Mouse (Mus musculus) heart, embryonic 14.5 days (tissue): ENCODE measurements around the gene Nyap1. TPM values are rescaled to one million over a fixed set of nuclear protein-coding genes. Genes with fewer than 3 reads are reported as not detected.
A peak's percentile ranks its signal among the peaks of the same experiment; 100 is the strongest.

ENCODE experiments used
- ATAC-seq: fragments of 200-750 bp; cut with Nextera tagmentation; 2 replicates; pipeline ENCODE4 v1.8.0; 2017; ENCODE audit warnings: low read depth, moderate TSS enrichment; ENCODE audit not compliant: insufficient number of reproducible peaks, insufficient read depth, low FRiP score
- H3K27ac ChIP-seq, 2 experiments: fragments of 200-500 bp in 1 of 2; fragments of 300-500 bp in 1 of 2; sonication (generic) in 1 of 2; replicated peaks in 1 of 2; 2 replicates each; pipeline ENCODE4 v1.5.1; 2012 to 2014; ENCODE audit warnings: low read depth in 2 of 2, low read length in 2 of 2, control low read depth in 1 of 2, mild to moderate bottlenecking in 1 of 2, mixed read lengths in 1 of 2; ENCODE audit not compliant: control insufficient read depth in 1 of 2, insufficient read depth in 1 of 2
- H3K27me3 ChIP-seq: fragments of 300-500 bp; sonication (generic); 2 replicates; pipeline ENCODE4 v1.6.1; 2014; ENCODE audit warnings: mild to moderate bottlenecking, low read length, control low read depth; ENCODE audit not compliant: control insufficient read depth, insufficient read depth
- H3K36me3 ChIP-seq: fragments of 300-500 bp; sonication (generic); 2 replicates; pipeline ENCODE4 v1.6.1; 2014; ENCODE audit warnings: mild to moderate bottlenecking, control low read depth, low read length, mixed read lengths; ENCODE audit not compliant: control insufficient read depth, insufficient read depth
- H3K4me1 ChIP-seq, 2 experiments: fragments of 200-500 bp in 1 of 2; fragments of 300-500 bp in 1 of 2; sonication (generic) in 1 of 2; 2 replicates each; pipeline ENCODE4 v1.6.1; 2012 to 2014; ENCODE audit warnings: low read length in 2 of 2, control low read depth in 1 of 2, mixed read lengths in 1 of 2; ENCODE audit not compliant: control insufficient read depth in 2 of 2, insufficient read depth in 2 of 2
- H3K4me2 ChIP-seq: fragments of 300-500 bp; sonication (generic); 2 replicates; pipeline ENCODE4 v1.6.1; 2014; ENCODE audit warnings: mild to moderate bottlenecking, low read length
- H3K4me3 ChIP-seq, 2 experiments: fragments of 200-500 bp in 1 of 2; fragments of 300-500 bp in 1 of 2; sonication (generic) in 1 of 2; 2 replicates each; pipeline ENCODE4 v1.5.1; 2012 to 2014; ENCODE audit warnings: low read length in 2 of 2, mild to moderate bottlenecking in 2 of 2, control low read depth in 1 of 2, low read depth in 1 of 2, moderate library complexity in 1 of 2; ENCODE audit not compliant: control insufficient read depth in 1 of 2, insufficient read depth in 1 of 2
- H3K9ac ChIP-seq: fragments of 300-500 bp; sonication (generic); 2 replicates; pipeline ENCODE4 v1.6.1; 2014; ENCODE audit warnings: mild to moderate bottlenecking, low read length
- H3K9me3 ChIP-seq: fragments of 300-500 bp; sonication (generic); 2 replicates; pipeline ENCODE4 v1.6.1; 2016; ENCODE audit warnings: low read length, control low read depth; ENCODE audit not compliant: control insufficient read depth
- WGBS: fragments of 180-500 bp; shearing (Covaris S2); extraction: QIAGEN DNeasy Blood & Tissue Kit; methylation state at CpG from one replicate; pipeline ENCODE4 v1.1.7; 2014; 5-methylcytosine and 5-hydroxymethylcytosine counted together
- polyA plus RNA-seq: library from polyadenylated mRNA; unstranded; fragments of >200 nt; fragmentation: Nextera tagmentation; extraction: Ambion mirVana; gene quantifications from 2 replicates; pipeline ENCODE4 v1.2.1, GENCODE M21; 2014

The Nyap1 gene
- polyA plus RNA-seq, 1 experiment from 2014 or later: 0.57 TPM

GRCm38 (mm10) chr5:137719088-137719487 is 22.3 kb downstream of the Nyap1 start:
- H3K27me3 ChIP-seq: no peaks in the 10 kb centered on the region
- ATAC-seq: peak; percentile 64
- WGBS: 17% methylated on average over 6 of the region's 6 CpGs
- peak overlapping the region; percentile 18; the same call in 1 of the 2 replicates for H3K4me2 ChIP-seq
- H3K4me3 ChIP-seq: no peak overlapping the region
- no peaks in the 10 kb centered on the region for H3K9me3 ChIP-seq
- peaks cover 12% of the 10 kb centered on the region in 2 experiments for H3K4me1 ChIP-seq
- H3K27ac ChIP-seq: peak overlapping the region; percentile 68 to 77
- H3K36me3 ChIP-seq: no peaks in the 10 kb centered on the region
- H3K9ac ChIP-seq: no peak overlapping the region

GRCm38 (mm10) chr5:137718020-137718790 is 23.2 kb downstream of the Nyap1 start:
- H3K27ac ChIP-seq: peak overlapping the region in 1 of 2 experiments; percentile 68; a peak in 1 of 4 replicates
- H3K36me3 ChIP-seq: no peaks in the 10 kb centered on the region
- H3K9ac ChIP-seq: no peak overlapping the region
- ATAC-seq: no peak
- peaks cover 12% of the 10 kb centered on the region in 2 experiments for H3K4me1 ChIP-seq
- H3K9me3 ChIP-seq: no peaks in the 10 kb centered on the region
- no peak overlapping the region for H3K4me3 ChIP-seq
- no peaks in the 10 kb centered on the region for H3K27me3 ChIP-seq
- H3K4me2 ChIP-seq: no peak overlapping the region
- 73% methylated on average over 8 of the region's 8 CpGs for WGBS

- ATAC-seq: no peak
- no peaks in the 10 kb centered on the region for H3K9me3 ChIP-seq
- 71% methylated on average over 8 of the region's 8 CpGs for WGBS
These were observed 25.7 kb downstream of the Nyap1 start for GRCm38 (mm10) chr5:137715685-137716084.

GRCm38 (mm10) chr5:137713454-137713853 is 28.0 kb downstream of the Nyap1 start:
- no peak for ATAC-seq
- 71% methylated on average over 5 of the region's 5 CpGs for WGBS
- H3K36me3 ChIP-seq: no peaks in the 10 kb centered on the region
- no peak overlapping the region for H3K4me3 ChIP-seq
- no peaks in the 10 kb centered on the region for H3K27me3 ChIP-seq
- H3K9ac ChIP-seq: no peak overlapping the region
- H3K4me2 ChIP-seq: no peak overlapping the region
- no peak overlapping the region for H3K27ac ChIP-seq
- peaks cover 0 to under 1% of the 10 kb centered on the region in 2 experiments; a peak in 2 of 4 replicates for H3K4me1 ChIP-seq
- H3K9me3 ChIP-seq: no peaks in the 10 kb centered on the region

More at GRCm38 (mm10) chr5:137715685-137716084, 25.7 kb downstream of the Nyap1 start:
- Histone ChIP-seq H3K4me1 (peaks cover 11 to 12% of the 10 kb centered on the region in 2 experiments), H3K27me3 (no peaks in the 10 kb centered on the region), H3K4me2 (no peak overlapping the region), H3K4me3 (no peak overlapping the region), H3K9ac (no peak overlapping the region), H3K27ac (no peak overlapping the region), H3K36me3 (no peaks in the 10 kb centered on the region)

- Histone ChIP-seq H3K4me2 (peak overlapping the region; percentile 25; the same call in 1 of the 2 replicates), H3K27me3 (no peaks in the 10 kb centered on the region), H3K4me3 (no peak overlapping the region), H3K9ac (0 out of 2 replicates have a peak overlapping the region, but pooled peaks have one; percentile 21), H3K27ac (0 out of 4 replicates have a peak overlapping the region, but pooled peaks of 1 of the 2 experiments have one; percentile 39), H3K36me3 (no peaks in the 10 kb centered on the region), H3K4me1 (peaks cover 3 to 7% of the 10 kb centered on the region in 2 experiments; a peak in 3 of 4 replicates), H3K9me3 (no peaks in the 10 kb centered on the region)
- WGBS: 46% methylated on average over 12 of the region's 12 CpGs
- ATAC-seq: no peak
These were observed 34.3 kb downstream of the Nyap1 start for GRCm38 (mm10) chr5:137706913-137707633.

- Histone ChIP-seq H3K36me3 (no peaks in the 10 kb centered on the region), H3K4me3 (no peak overlapping the region), H3K4me2 (no peak overlapping the region), H3K9ac (no peak overlapping the region), H3K27me3 (no peaks in the 10 kb centered on the region), H3K4me1 (peaks cover 3 to 7% of the 10 kb centered on the region in 2 experiments; a peak in 3 of 4 replicates), H3K9me3 (no peaks in the 10 kb centered on the region), H3K27ac (no peak overlapping the region)
- 50% methylated on average over 6 of the region's 6 CpGs for WGBS
- no peak for ATAC-seq
These were observed 36.2 kb downstream of the Nyap1 start for GRCm38 (mm10) chr5:137705242-137705641.

GRCm38 (mm10) chr5:137699850-137700249 is 41.6 kb downstream of the Nyap1 start:
- H3K4me3 ChIP-seq: no peak overlapping the region
- no peak for ATAC-seq
- H3K4me1 ChIP-seq: no peaks in the 10 kb centered on the region
- no peaks in the 10 kb centered on the region for H3K36me3 ChIP-seq
- H3K9me3 ChIP-seq: no peaks in the 10 kb centered on the region
- H3K4me2 ChIP-seq: no peak overlapping the region
- H3K27ac ChIP-seq: no peak overlapping the region
- no peak overlapping the region for H3K9ac ChIP-seq
- WGBS: 28% methylated on average over 2 of the region's 2 CpGs
- H3K27me3 ChIP-seq: no peaks in the 10 kb centered on the region
